Mouse (Mus musculus) ES-Bruce4 (cell line): ENCODE measurements around the gene Rbms3.
A peak's percentile ranks its signal among the peaks of the same experiment; 100 is the strongest.

Source experiments
- CTCF ChIP-seq: IDR thresholded peaks from one replicate; pipeline ENCODE4 v1.8.1; 2011; ENCODE audit warnings: low read depth, low read length
- EP300 ChIP-seq: IDR thresholded peaks from 2 replicates; pipeline ENCODE4 v1.6.1; 2011; ENCODE audit warnings: low read depth, low read length; ENCODE audit not compliant: insufficient read depth
- POLR2A ChIP-seq: IDR thresholded peaks from one replicate; pipeline ENCODE4 v1.8.1; 2011; ENCODE audit warnings: low read length; ENCODE audit not compliant: insufficient read depth

- peak; percentile 67 for TF ChIP-seq CTCF
- no peak for TF ChIP-seq POLR2A
- TF ChIP-seq EP300 = no peak
Measured at GRCm38 (mm10) chr9:117355501-117355900, 274.2 kb downstream of the Rbms3 start.
